In genomic region chr4:140837879-140838278, GRCm38 (mm10) we compare ENCODE assay signal across 8 mouse cellular contexts. TPM values are rescaled to one million over a fixed set of nuclear protein-coding genes. Genes with fewer than 3 reads are reported as not detected.
DNase-seq lines count a peak whose midpoint lies in the region; ATAC-seq lines count a peak whose summit lies in the region.
"Had no signal": no experiment of that assay in that cellular context is flagged by ENCODE, and none has a peak within 500 bp of the region (broad histone marks: within the 10 kb centered on the region; RNA-seq: fewer than 3 reads in every experiment).

No protein-coding gene starts in this region.

- no peak overlapping the region for H3K27ac ChIP-seq in neural tube, embryonic 12.5 days
- no peak overlapping the region for H3K27ac ChIP-seq in neural tube, embryonic 15.5 days (replicated peaks)
- no peak overlapping the region for H3K27ac ChIP-seq in heart, embryonic 16.5 days (ENCODE audit: low read length)
- H3K27ac ChIP-seq: embryonic facial prominence, embryonic 15.5 days had no signal

- H3K4me2 ChIP-seq in neural tube, embryonic 12.5 days (replicated peaks) = no peak overlapping the region
- no peak overlapping the region for H3K4me2 ChIP-seq in neural tube, embryonic 15.5 days
- H3K4me2 ChIP-seq in heart, embryonic 16.5 days (ENCODE audit: low read depth, low read length) = peak overlapping the region; percentile 33; the same call in 1 of the 2 replicates
- H3K4me2 ChIP-seq: embryonic facial prominence, embryonic 15.5 days had no signal

- peaks cover 8% of the 10 kb centered on the region; the same call in 1 of the 2 replicates for H3K27me3 ChIP-seq in neural tube, embryonic 12.5 days (replicated peaks)
- no peaks in the 10 kb centered on the region for H3K27me3 ChIP-seq in neural tube, embryonic 15.5 days (replicated peaks)
- peaks cover 5% of the 10 kb centered on the region; the same call in 1 of the 2 replicates for H3K27me3 ChIP-seq in heart, embryonic 16.5 days (ENCODE audit: control insufficient read depth, insufficient read depth, low read length)

- no peaks in the 10 kb centered on the region for H3K36me3 ChIP-seq in neural tube, embryonic 12.5 days
- no peaks in the 10 kb centered on the region for H3K36me3 ChIP-seq in neural tube, embryonic 15.5 days
- no peaks in the 10 kb centered on the region for H3K36me3 ChIP-seq in heart, embryonic 16.5 days (ENCODE audit: control insufficient read depth, insufficient read depth)
- H3K36me3 ChIP-seq: embryonic facial prominence, embryonic 15.5 days had no signal

- H3K9ac ChIP-seq in neural tube, embryonic 12.5 days = 0 out of 2 replicates have a peak overlapping the region, but pooled peaks have one; percentile 13
- H3K9ac ChIP-seq in neural tube, embryonic 15.5 days (replicated peaks) = no peak overlapping the region
- 0 out of 2 replicates have a peak overlapping the region, but pooled peaks have one; percentile 17 for H3K9ac ChIP-seq in heart, embryonic 16.5 days (ENCODE audit: low read length)
- H3K9ac ChIP-seq: embryonic facial prominence, embryonic 15.5 days had no signal

- DNase-seq in adrenal gland, adult 2 months = peak; percentile 95
- peak; percentile 82 for DNase-seq in retina, postnatal 1 day
- DNase-seq in layer of hippocampus, postnatal 25 days (ENCODE audit: extremely low spot score in 1 of 2, low spot score in 1 of 2) = no peak

- no peaks in the 10 kb centered on the region for H3K9me3 ChIP-seq in neural tube, embryonic 12.5 days
- H3K9me3 ChIP-seq in neural tube, embryonic 15.5 days (replicated peaks) = no peaks in the 10 kb centered on the region
- no peaks in the 10 kb centered on the region for H3K9me3 ChIP-seq in heart, embryonic 16.5 days (replicated peaks; ENCODE audit: control insufficient read depth, low read length)
- H3K9me3 ChIP-seq: embryonic facial prominence, embryonic 15.5 days had no signal

- ATAC-seq in neural tube, embryonic 12.5 days (ENCODE audit: low FRiP score, low read depth) = no peak
- no peak for ATAC-seq in neural tube, embryonic 15.5 days (ENCODE audit: low FRiP score)
- ATAC-seq in heart, embryonic 16.5 days (replicated peaks; ENCODE audit: extremely low read depth, insufficient read depth, low FRiP score) = no peak; the same call in 1 of the 2 replicates
- ATAC-seq in cerebellum, adult (ENCODE audit: insufficient number of reproducible peaks, low FRiP score, low TSS enrichment) = no peak

- 24% methylated on average over 8 of the region's 8 CpGs for WGBS in neural tube, embryonic 12.5 days
- WGBS in neural tube, embryonic 15.5 days = 27% methylated on average over 8 of the region's 8 CpGs
- 22% methylated on average over 8 of the region's 8 CpGs for WGBS in heart, embryonic 16.5 days

- no peak overlapping the region for H3K4me3 ChIP-seq in neural tube, embryonic 12.5 days
- H3K4me3 ChIP-seq in neural tube, embryonic 15.5 days (replicated peaks) = no peak overlapping the region
- no peak overlapping the region for H3K4me3 ChIP-seq in heart, embryonic 16.5 days (ENCODE audit: low read length)
- H3K4me3 ChIP-seq: embryonic facial prominence, embryonic 15.5 days had no signal

- H3K4me1 ChIP-seq in neural tube, embryonic 12.5 days = peaks cover 43% of the 10 kb centered on the region
- peaks cover 38% of the 10 kb centered on the region for H3K4me1 ChIP-seq in neural tube, embryonic 15.5 days
- H3K4me1 ChIP-seq in heart, embryonic 16.5 days (ENCODE audit: control insufficient read depth, insufficient read depth, low read length) = 0 out of 2 replicates have a peak, but pooled peaks cover 6% of the 10 kb centered on the region

RNA-seq across cellular contexts. Expression of gene Padi1, which starts 7.7 kb away (rescaled TPM):
- 0.19 and 0.38 TPM in 2 replicates for polyA plus RNA-seq in neural tube, embryonic 12.5 days (2016; fragmentation: Nextera tagmentation; extraction: Ambion mirVana)
- 0.08 and 0.24 TPM in 2 replicates for polyA plus RNA-seq in neural tube, embryonic 15.5 days (2015; fragmentation: Nextera tagmentation; extraction: Ambion mirVana)
- total RNA-seq in adrenal gland, adult 2 months (2021) = not detected
- polyA plus RNA-seq in adrenal gland, adult 2 months (2012; rRNA removed) = not detected in 2 replicates
- 0.07 and 0.10 TPM in 2 replicates for polyA plus RNA-seq in heart, embryonic 16.5 days (2015; fragmentation: Nextera tagmentation; extraction: Ambion mirVana)
- total RNA-seq in layer of hippocampus, postnatal 25 days (2021) = not detected

RNA-seq across cellular contexts. Expression of gene Padi3, which starts 27.4 kb away (rescaled TPM):
- polyA plus RNA-seq in neural tube, embryonic 12.5 days (2016; fragmentation: Nextera tagmentation; extraction: Ambion mirVana) = not detected in 2 replicates
- polyA plus RNA-seq in neural tube, embryonic 15.5 days (2015; fragmentation: Nextera tagmentation; extraction: Ambion mirVana) = 0.22 TPM in 1 of 2 replicates, not detected in the other
- total RNA-seq in adrenal gland, adult 2 months (2021) = not detected
- polyA plus RNA-seq in adrenal gland, adult 2 months (2012; rRNA removed) = not detected in 2 replicates
- polyA plus RNA-seq in heart, embryonic 16.5 days (2015; fragmentation: Nextera tagmentation; extraction: Ambion mirVana) = 0.24 and 0.55 TPM in 2 replicates
- not detected for total RNA-seq in layer of hippocampus, postnatal 25 days (2021)

Comparison
In these comparisons a context has a peak if more than half of its experiments do, and no peak if none do; other contexts are left out.
1. DNase-seq: peak in adrenal gland, adult 2 months (single experiment) and retina, postnatal 1 day (single experiment); none in layer of hippocampus, postnatal 25 days (0 of 2).